Mouse (Mus musculus) urinary bladder, postnatal 14 days (tissue): ENCODE results near the gene Cdc42ep3.

ENCODE experiments used
- DNase-seq: peaks from one replicate; pipeline ENCODE4 v3.0.0; 2021; ENCODE audit warnings: low spot score

Gene Cdc42ep3

DNA sequence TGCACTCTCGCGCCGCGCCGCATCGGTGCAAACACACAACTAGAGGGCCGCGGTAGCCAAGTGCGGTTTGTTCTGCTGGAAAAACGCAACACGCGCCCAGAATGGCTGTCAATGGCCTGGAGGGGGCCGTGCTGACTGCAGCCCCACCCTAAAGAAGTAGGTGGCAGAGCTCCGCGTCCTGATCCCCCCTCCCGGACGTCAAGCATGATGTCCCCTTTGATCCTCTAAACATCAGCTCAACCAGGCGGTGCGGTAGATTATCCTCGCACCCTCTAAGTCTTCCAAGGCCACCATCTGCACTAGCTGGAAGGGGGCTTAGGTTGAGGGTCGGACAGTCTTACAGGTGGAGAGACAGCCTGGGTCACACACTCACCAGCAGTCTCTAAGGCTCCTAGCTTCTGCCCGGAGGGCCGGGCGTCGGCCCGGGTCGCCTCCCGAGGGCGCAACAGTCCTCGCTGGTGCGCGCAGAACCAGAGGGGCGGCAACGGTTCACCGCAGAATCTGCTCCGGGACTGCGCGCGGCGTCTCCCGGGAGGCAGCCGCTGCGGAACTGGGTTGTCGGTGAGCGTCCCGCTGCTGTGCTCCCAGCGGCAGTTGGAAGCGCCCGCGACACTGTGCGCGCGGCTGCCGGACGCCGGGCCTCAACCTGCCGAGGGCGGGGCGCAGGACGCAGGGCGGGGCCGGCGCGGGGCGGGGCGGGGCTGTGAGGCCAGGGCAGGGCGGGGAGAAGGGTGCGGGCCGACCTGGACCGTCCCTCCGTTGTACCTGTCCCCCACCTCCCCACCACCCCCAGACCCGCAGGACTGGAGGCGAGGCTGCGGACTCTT is at the start of gene Cdc42ep3:
Cdc42ep3 (minus strand) TSS at position 648 of the 827 bp plus-strand sequence.
- DNase-seq: peak; percentile 85

DNA sequence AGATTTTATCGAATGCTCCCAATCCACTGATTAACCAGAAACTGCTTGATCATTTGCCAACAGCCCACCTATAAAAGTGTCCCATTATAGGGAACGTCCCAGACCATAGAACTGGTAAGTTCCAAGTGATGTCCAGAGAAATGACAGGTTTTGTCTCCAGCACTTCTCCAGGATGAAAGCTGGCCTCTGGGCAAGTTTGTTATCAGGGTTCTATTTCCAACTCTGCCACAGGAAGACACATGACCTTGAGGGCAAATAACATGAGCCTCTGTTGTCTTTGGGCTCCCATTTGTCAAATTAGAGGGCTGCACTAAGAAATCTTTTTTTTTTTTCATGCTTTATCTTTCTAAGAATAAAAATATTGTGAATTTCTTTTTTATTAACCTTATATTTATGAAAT is 45.5 kb upstream of the Cdc42ep3 start:
- no peak for DNase-seq

DNA sequence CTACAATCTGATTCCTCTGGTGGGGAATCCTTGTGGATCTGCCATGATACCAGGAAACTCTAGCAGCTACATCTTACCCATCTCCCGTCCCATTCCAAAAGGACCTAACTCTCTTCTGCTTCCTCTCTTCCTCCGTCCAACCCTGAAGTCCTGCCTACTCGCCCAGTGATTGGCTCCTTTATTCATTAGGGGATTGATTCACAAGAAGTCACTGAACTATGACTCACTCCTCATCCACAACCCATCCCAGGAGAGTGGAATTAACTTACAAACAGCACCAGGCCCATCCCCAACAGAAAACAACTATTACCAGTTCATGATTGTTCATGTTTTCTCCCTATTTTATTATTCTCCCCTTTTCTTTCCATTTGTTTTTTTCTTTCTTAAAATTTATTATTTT is 43.5 kb upstream of the Cdc42ep3 start:
- no peak for DNase-seq

DNA sequence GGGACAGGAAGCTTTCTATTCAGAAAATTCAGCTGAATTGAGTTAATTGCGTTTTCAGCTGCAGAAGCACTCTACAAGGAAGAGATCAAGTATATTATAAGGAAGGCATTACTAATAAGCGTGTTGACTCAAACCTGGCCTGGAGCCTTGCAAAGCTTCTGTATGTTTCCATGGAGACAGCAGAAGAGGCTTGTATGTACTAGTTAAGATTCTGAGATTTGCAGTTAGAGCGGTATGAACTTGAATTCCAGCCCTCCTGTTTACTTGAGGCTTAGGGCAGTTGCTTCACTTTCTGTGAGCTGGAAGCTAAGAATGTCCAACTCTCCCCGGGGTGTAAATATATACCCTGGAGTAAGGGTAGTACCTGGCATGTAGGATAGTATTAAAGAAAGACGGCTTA is 39.9 kb upstream of the Cdc42ep3 start:
- DNase-seq: peak; percentile 58

DNA sequence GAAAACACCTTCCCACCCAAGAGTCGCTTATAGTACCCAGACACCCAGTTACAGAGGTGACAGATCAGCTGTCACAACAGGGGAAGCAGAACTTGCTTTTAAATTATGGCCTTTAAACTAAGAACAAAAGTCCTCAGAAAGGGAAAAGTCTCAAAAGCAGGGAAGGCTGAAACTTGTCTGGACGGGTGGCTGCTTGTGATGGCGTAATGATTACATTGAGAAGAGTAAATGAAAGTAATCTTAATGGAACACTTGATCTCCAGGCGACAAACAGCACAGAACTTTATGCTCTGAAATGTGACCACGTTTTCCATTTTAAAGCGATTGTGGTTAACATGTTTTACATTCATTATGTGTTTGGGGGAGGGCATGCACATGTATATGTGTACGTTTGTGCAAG is 39.0 kb upstream of the Cdc42ep3 start:
- DNase-seq: peak; percentile 62

DNA sequence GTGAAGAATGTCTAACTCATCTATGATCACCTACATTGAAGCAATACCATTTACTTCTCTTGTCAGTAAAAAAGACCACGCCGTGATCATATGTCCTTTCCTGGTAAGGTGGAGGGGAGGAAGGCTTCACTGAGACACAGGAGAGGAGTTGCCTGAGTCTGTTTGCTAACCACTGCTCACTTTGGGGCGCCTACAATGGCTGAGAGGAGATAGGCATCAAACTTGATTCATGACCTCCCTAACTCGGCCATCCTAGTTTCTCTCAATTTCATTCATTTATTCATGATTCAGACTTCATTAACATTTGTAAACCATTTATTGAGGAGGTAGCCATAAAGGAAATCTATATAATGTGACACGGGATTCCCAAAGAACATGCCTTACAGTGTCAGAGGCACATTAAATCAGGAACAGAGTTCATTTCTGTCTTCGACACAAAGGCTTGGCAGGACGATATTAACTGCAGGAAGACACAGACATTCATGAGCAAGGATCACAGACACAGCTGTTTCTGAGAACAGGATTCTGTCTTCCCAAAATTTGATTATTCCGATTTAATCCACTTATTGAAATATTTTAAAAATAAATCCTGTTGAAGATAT is 32.7 kb upstream of the Cdc42ep3 start:
- no peak for DNase-seq

DNA sequence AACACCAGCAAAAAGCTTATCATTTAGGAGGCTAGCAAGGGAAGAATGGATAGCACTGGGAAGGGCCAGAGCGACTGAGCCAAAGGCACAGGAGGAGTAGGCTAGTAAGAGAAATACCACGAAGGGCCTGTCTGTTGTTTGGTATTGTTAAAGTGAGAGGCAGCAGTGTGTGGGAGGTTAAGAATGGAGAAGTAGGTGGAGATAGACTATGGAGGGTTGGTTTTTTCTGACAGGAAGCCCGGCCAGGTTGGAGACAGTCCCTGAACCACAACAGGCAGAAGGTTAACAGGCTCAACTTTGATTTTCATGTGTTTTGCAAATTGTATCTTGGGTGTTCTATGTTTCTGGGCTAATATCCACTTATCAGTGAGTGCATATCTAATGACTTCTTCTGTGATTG is 26.6 kb upstream of the Cdc42ep3 start:
- no peak for DNase-seq

DNA sequence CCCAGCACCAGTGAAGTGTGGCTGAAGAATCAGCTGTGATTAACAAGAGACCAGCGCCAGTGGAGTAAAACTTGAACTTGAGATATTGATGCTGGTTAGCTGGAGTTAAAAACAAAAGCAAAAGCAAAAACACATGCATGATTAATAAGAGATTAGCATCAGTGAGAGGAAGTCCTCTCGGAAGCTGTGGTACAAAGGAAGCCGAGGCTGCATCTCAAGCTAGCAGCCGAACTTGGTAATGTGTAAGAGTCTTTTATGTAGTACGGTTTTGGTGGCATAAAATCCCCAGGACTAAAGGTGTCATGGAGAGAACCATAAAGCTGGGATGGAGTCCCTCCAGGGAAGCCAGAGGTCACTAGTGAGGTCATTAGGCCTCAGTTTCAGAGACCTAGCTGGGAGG is 24.3 kb upstream of the Cdc42ep3 start:
- no peak for DNase-seq

DNA sequence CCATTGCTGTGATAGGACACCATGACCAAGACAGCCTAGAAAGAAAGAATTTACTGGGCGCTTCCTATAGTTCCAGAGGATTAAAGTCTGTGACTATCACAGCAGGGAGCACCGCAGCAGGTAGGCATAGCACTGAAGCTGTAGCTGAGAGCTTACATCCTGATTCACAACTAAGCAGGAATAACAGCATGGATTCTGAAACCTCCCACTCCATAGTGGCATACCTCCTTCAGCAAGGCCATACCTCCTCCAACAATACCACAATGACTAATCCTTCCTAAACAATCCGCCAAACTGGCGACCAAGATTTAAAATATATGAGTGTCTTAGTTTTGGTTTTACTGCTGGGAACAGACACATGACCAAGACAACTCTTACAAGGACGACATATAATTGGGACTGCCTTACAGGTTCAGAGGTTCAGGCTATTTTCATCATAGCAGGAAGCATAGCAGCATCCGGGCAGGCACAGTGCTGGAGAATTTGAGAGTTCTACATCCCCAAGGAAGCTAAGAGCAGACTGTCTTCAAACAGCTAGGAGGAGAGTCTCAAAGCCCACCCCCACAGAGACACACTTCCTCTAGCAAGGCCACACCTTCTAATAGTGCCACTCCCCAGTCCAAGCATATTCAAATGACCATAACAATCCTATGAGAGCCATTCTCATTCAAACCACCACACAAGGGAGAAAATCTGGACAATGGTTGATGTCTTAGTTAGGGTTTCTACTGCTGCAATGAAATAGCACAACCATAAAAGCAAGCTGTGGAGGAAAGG is 21.7 kb upstream of the Cdc42ep3 start:
- DNase-seq: no peak

DNA sequence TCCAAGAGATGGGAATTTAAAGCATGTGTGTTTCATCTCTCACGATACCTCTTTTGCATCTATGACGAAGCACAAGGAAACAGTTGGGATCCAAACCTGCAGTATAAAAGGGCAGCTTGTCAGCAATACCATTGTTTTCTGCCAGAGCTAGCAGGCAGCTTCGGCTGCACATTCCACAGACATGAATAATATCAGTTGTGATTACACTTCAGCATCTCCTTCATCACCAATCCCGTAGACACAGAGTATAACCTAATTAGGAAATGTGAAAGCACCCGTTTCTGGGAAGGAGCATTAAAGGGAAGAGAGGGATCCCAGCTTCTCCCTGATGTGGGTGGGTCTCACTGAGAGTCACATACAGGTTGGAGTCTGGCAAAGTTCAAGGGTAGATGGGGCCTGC is 18.1 kb upstream of the Cdc42ep3 start:
- no peak for DNase-seq

DNA sequence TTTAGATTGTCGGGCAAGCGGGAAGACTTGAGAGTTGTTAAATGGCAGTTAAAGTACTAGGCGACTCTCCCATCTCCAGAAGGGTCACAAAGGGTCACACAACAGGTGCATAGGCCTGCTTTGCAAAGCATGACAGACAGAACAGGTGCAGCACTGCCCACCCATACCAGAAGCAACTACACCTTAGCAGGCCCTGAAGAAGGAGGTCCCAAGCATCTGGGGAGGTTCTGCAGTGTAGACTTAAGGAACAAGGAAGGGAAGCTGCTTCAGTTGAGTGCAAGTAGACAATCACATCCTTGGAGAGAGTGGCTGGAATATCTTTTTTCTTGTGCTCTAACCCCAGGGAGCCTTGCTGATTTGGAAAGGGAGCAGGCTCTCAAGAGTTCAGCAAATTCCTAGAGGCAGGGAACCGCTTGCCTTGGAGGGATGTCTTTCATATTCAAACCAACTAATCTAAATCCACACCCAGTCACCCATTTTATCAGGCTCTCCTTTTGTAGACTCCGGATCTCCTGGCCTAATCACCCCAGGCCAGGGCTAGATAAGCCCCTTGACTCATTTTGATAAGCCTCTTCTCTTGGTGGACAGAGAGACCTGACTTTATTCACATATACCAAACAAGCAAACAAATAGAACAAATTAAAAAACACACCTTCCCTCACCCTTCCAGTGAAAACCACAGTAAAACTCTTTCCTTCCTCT is 10.0 kb upstream of the Cdc42ep3 start:
- DNase-seq: no peak

DNA sequence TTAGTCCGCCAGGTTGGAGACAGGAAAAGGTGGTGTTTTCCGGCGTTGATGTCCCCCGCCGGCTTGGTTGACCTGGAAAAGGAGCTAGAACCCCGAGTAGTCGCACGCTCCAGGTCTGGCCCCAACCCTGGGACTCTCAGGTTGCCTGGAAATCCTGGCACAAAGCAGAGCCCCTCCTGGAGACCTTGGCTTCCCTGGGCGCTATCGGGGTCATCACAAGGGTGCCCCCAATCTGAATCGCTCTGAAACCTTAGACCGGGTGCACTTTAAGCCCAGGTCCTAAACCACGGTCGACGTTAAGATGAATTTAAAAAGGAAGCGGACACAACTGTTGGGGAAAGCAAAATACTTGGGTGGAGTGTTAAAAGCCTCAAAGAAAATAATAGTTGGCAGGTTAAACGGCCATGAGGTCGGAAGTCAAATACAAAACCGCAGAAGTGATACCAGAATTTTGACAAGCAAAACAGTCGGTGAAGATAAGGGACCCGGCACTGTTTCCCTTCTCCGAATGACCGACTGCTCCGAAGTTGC is 1.2 kb upstream of the Cdc42ep3 start:
- no peak for DNase-seq

DNA sequence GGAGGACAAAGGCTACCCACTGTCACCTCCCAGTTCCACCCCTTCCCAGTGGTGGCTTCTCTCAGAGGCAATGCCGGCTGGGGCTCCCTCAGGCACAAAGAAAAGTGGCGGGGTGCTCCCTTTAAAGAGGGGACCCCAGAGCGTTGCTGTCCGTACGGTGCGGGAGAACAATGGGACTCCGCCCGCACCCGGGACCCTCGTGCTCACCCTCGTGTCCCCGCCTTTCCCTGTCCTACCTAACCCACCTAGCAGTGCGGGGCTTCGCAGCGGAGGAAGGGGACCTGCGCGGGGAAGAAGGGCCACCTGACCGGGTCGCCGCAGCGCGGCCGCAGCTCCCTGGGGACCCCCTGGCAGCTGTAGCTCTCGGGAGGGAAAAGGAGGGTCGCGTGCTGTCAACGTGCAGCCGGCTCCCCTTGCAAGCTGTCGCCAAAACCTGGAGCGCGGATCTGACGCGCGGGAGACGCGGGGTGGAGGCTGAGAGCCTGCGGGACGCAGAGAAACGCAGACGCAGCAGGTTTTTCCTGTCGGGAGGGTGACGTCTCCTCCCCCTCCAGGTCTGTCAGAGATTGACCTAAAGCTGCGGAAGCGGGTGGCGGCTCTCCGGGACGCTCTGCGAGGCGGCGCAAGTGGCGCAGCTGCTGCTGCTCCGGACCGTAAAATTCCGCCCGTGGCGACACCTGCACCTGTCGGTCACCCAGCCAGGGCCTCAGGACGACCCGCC is 540 bp upstream of the Cdc42ep3 start:
- peak; percentile 80 for DNase-seq

DNA sequence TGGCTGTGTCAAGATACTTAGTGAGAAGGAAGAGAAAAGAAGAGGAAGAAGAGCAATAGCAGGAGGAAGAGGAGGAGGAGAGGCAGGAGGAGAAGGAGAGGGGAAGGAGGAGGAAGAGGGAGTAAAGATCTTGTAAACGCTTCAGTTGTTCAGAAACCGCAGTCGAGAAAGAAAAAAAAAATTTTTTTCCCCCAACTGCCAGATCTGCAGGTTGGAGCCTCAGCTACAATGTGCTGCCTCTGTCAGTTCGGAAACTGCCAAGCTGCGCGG is 782 bp downstream of the Cdc42ep3 start:
- no peak for DNase-seq

DNA sequence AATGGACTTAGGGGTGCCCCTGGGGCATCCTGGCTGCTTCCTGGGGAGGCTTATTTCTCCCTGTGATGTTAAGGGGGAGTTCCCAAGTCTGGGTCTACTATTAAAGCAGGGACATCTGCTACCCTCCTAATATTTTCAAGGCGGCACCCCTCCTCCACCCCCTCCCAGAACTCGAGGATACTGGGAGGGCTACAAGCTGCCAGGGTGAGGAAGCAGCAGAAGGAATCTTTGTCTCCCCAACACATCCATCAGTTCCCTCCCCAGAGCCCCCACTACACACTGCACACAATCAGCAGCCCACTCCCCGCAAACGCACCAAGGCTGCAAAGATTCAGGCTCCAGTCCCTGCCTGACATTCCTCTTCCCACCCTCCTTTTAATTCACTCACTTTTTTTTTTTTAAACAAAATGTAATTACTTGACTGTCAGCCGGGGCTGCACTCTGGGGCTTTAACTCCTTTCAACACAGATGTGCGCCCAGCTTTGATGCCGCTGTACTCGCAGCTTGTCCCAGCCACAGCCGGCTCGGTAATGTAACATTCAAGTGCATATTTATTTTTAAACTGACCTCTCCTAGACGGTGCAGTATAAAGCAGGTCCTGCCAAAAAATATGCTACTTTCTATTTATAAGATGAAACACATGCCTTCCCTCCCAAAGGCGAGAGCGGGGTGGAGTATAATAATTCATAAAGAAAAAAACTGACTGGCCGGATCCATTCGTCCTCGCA is 1.3 kb downstream of the Cdc42ep3 start:
- no peak for DNase-seq

DNA sequence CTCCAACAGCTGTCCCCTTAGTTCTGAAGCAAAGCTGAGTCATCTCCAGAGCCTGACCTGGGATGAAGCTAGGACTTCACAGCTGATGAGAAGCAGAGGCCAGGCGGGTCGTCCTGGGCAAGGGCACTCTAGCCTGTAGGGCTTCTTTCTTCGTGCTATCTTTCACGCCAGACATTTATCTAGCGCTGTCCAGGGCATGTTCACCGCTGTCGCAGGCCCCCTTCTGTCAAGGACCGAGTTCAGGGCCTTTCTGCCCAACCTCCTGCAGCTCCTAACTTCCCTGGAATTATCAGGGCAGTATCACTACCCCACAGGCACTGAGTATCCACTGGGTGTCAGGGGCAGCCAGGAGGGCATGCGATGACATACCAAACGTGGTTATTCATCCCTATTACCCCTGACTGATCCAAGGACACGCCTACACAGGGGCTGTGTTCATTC is 4.1 kb downstream of the Cdc42ep3 start:
- DNase-seq: no peak

DNA sequence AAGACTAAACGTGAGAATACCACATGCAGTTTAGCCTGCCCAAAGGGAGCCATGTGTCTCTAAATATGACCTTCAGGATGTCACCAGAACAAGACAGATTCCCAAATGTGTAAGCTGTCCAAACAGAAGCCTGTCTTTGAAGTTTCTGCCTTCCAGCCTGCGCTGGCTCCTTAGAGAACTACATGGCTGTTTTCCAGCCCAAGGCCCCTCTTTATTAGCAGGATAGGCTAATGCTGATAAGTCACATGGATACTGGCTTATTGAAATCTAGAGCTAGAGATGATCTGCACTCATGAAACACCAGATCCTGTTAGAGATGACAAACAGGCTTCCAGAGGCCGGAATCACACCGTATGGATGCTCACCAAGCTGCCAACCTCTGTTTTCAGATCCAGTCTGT is 5.5 kb downstream of the Cdc42ep3 start:
- no peak for DNase-seq

DNA sequence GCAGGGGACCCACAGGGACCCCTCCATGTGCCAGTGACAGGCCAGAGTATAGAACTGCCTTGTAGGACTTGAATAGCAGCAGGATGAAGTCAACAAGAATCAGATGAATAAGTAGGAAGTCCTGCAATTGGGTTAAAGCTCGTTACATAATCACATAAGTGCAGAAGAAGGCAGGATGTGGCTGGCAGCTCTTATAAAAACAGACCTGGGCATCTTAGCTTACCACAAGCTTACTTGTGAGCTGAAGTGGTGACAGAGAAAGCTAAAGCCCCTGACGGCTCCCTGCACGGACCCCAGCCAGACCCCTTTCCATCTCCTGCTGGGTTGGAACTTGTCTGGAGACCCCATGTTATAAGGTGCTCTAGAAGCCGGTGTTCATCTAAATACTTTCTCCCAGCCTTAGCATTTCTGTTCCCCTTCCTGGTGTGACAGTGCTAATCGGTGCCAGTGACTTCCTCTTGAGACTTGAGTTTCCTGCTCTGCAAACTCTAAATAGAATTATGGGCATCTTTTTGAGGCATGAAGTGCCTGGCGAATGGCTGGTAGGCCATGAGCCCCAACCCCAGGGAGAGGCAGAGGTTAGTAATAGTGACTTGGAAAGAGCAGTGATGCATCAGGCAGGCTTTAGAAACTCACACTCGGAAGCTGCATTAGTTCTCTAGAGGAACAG is 6.8 kb downstream of the Cdc42ep3 start:
- no peak for DNase-seq

DNA sequence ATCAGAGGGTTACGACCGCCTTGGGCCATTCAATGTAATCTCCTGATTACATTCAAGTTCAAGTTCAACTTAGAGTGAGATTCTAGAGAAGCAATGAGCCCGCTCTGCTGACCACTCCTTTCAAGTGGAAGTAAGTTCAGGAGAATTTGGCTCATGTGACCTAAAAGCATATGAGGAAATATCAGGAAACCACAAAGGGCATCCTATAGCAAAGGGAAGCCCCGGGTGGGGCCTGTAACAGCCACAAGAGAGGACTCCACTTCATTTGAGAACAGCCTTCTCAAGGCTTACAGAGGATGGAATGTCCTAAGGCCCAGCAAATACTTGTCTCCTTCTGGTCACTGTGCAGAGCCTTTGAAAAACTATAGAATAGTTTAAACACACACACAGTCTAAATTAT is 7.6 kb downstream of the Cdc42ep3 start:
- DNase-seq: no peak

DNA sequence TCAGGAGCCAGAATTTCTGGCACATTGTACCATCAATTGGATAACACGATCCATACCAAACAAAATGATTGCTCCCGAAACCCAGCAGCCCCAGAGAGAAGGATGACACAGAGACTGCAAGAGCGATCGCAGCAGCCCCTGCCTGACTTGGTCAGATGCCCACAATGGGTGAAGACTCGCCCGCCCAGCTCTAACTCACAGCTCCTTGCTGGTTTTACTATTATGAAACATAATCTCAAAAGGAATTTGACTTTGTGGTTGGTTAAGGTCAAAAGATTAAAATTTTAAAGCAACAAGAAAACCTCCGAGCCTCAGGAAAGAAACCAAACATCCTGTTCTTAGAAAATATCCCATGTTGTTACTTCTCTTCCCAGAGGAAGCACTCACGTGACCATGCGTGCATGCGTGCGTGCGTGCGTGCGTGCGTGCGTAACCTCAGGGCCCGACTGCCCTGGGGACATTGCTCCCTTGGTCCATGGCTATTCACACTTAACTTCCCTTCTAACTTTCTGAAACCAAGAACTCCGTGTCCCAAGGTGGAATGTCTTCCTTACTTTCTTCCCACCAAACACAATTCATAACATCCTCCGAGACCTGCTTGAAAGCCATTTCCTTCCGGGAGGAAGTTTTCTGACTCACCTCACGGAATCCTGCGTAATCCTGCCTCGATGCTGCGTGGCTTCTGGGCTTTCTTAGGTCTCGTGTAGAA is 9.7 kb downstream of the Cdc42ep3 start:
- DNase-seq: no peak
